Mouse (Mus musculus) thymus, adult 2 months (tissue): Measurements from ENCODE around the gene Vsx1. TPM values are rescaled to one million over a fixed set of nuclear protein-coding genes. Genes with fewer than 3 reads are reported as not detected.

ENCODE experiments used
- DNase-seq: peaks from one replicate; pipeline ENCODE4 v3.0.0; 2021
- H3K27ac ChIP-seq: fragments of 200-500 bp; 2 replicates; pipeline ENCODE4 v1.5.1; 2012; ENCODE audit warnings: low read length, control low read depth; ENCODE audit not compliant: control insufficient read depth, insufficient read depth
- H3K27me3 ChIP-seq: fragments of 200-500 bp; 2 replicates; pipeline ENCODE4 v1.6.1; 2012; ENCODE audit warnings: mild to moderate bottlenecking, low read length, moderate library complexity, mixed read lengths; ENCODE audit not compliant: control insufficient read depth, insufficient read depth
- H3K36me3 ChIP-seq: fragments of 200-500 bp; 2 replicates; pipeline ENCODE4 v1.6.1; 2012; ENCODE audit warnings: mild to moderate bottlenecking, low read length, moderate library complexity; ENCODE audit not compliant: control insufficient read depth, insufficient read depth
- H3K4me1 ChIP-seq: fragments of 200-500 bp; replicated peaks from 2 replicates; pipeline ENCODE4 v1.6.1; 2012; ENCODE audit warnings: low read length; ENCODE audit not compliant: control insufficient read depth, insufficient read depth
- H3K4me3 ChIP-seq: fragments of 200-500 bp; 2 replicates; pipeline ENCODE4 v1.5.1; 2012; ENCODE audit warnings: mild to moderate bottlenecking, low read length, control low read depth, moderate library complexity; ENCODE audit not compliant: control insufficient read depth, insufficient read depth
- CTCF ChIP-seq: fragments of 200-500 bp; IDR thresholded peaks from 2 replicates; pipeline ENCODE4 v1.5.1; 2012; ENCODE audit warnings: mild to moderate bottlenecking, control low read depth, low read length, moderate library complexity, borderline replicate concordance; ENCODE audit not compliant: control insufficient read depth, poor library complexity, insufficient read depth; ENCODE audit errors: extremely low read depth
- POLR2A ChIP-seq: fragments of 200-500 bp; IDR thresholded peaks from 2 replicates; pipeline ENCODE4 v1.6.1; 2012; ENCODE audit warnings: mild to moderate bottlenecking, low read length, control low read depth, moderate library complexity; ENCODE audit not compliant: control insufficient read depth, poor library complexity, insufficient read depth; ENCODE audit errors: extremely low read depth
- WGBS: fragments of 180-500 bp; shearing (Covaris S2); methylation state at CpG from one replicate; pipeline ENCODE4 v1.1.7; 2018; 5-methylcytosine and 5-hydroxymethylcytosine counted together
- polyA plus RNA-seq: library from polyadenylated mRNA; depleted of rRNA; stranded (reverse); fragments of >200 nt; gene quantifications from 2 replicates; pipeline ENCODE4 v1.2.3, GENCODE M21; 2012

Gene Vsx1
- polyA plus RNA-seq, 1 experiment: not detected

GRCm38 (mm10) chr2:150664152-150664920 lies 24.8 kb downstream of the Vsx1 start:
- Histone ChIP-seq H3K4me1 (peaks cover 24% of the 10 kb centered on the region), H3K27me3 (no peaks in the 10 kb centered on the region), H3K4me3 (no peak overlapping the region), H3K36me3 (peaks cover 7% of the 10 kb centered on the region), H3K27ac (no peak overlapping the region)
- TF ChIP-seq POLR2A (no peak), CTCF (no peak)
- DNase-seq: no peak
- 94% methylated on average over 5 of the region's 5 CpGs for WGBS

- no peaks in the 10 kb centered on the region for H3K27me3 ChIP-seq
- no peak overlapping the region for H3K27ac ChIP-seq
- peaks cover 16% of the 10 kb centered on the region for H3K4me1 ChIP-seq
- no peak for DNase-seq
- H3K4me3 ChIP-seq: no peak overlapping the region
- TF ChIP-seq POLR2A: no peak
- TF ChIP-seq CTCF: no peak
- H3K36me3 ChIP-seq: peaks cover 16% of the 10 kb centered on the region
- 91% methylated on average over 9 of the region's 9 CpGs for WGBS
These were observed 25.9 kb downstream of the Vsx1 start for GRCm38 (mm10) chr2:150663255-150663654.

- no peak for TF ChIP-seq CTCF
- TF ChIP-seq POLR2A: no peak
- DNase-seq: no peak
- Histone ChIP-seq H3K27me3 (no peaks in the 10 kb centered on the region), H3K4me3 (no peak overlapping the region), H3K27ac (no peak overlapping the region), H3K36me3 (peaks cover 25% of the 10 kb centered on the region), H3K4me1 (peaks cover 22% of the 10 kb centered on the region)
- WGBS: 95% methylated on average over 2 of the region's 2 CpGs
These were observed 27.2 kb downstream of the Vsx1 start for GRCm38 (mm10) chr2:150662007-150662406.

- no peak for TF ChIP-seq CTCF
- no peak for TF ChIP-seq POLR2A
- DNase-seq: no peak
- Histone ChIP-seq H3K27me3 (no peaks in the 10 kb centered on the region), H3K36me3 (peaks cover 25% of the 10 kb centered on the region), H3K27ac (no peak overlapping the region), H3K4me1 (peaks cover 16% of the 10 kb centered on the region), H3K4me3 (no peak overlapping the region)
- WGBS: 97% methylated on average over 5 of the region's 5 CpGs
These were observed 28.3 kb downstream of the Vsx1 start for GRCm38 (mm10) chr2:150660668-150661451.

- H3K4me3 ChIP-seq: no peak overlapping the region
- WGBS: 91% methylated on average over 4 of the region's 4 CpGs
- peaks cover 9% of the 10 kb centered on the region for H3K4me1 ChIP-seq
- H3K27ac ChIP-seq: no peak overlapping the region
- TF ChIP-seq POLR2A: no peak
- TF ChIP-seq CTCF: no peak
- DNase-seq: no peak
- H3K27me3 ChIP-seq: no peaks in the 10 kb centered on the region
- H3K36me3 ChIP-seq: peaks cover 25% of the 10 kb centered on the region
These were observed 29.1 kb downstream of the Vsx1 start for GRCm38 (mm10) chr2:150660049-150660448.

- Histone ChIP-seq H3K4me1 (peaks cover 6% of the 10 kb centered on the region), H3K27ac (no peak overlapping the region), H3K27me3 (no peaks in the 10 kb centered on the region), H3K36me3 (peaks cover 25% of the 10 kb centered on the region), H3K4me3 (no peak overlapping the region)
- WGBS: 18% methylated on average over 8 of the region's 8 CpGs
- no peak for TF ChIP-seq CTCF
- no peak for TF ChIP-seq POLR2A
- DNase-seq: peak; percentile 64
These were observed 32.0 kb downstream of the Vsx1 start for GRCm38 (mm10) chr2:150656975-150657768.
